Mouse (Mus musculus): ENCODE measurements around the gene Pnpla7.
A peak's percentile ranks its signal among the peaks of the same experiment; 100 is the strongest.

- no peak for TF ChIP-seq POLR2A (IDR thresholded peaks at IDR 0.05; ENCODE audit: extremely low read depth, insufficient read depth, low read length)
- peak; percentile 70 for TF ChIP-seq CTCF (IDR thresholded peaks at IDR 0.05; ENCODE audit: low read depth, low read length)
Observed at GRCm38 (mm10) chr2:24960910-24961309, 14.9 kb upstream of the Pnpla7 start.

Measured in liver, adult 2 months (tissue).